Mouse (Mus musculus) neural tube, embryonic 15.5 days (tissue): Measurements from ENCODE around the gene Farp1. TPM values are rescaled to one million over a fixed set of nuclear protein-coding genes. Genes with fewer than 3 reads are reported as not detected.

Source experiments
- ATAC-seq: fragments of 200-750 bp; cut with Nextera tagmentation; 2 replicates; pipeline ENCODE4 v1.8.0; 2017; ENCODE audit warnings: mild to moderate bottlenecking, moderate TSS enrichment, moderate library complexity; ENCODE audit not compliant: low FRiP score
- H3K27ac ChIP-seq: fragments of 300-500 bp; sonication (generic); replicated peaks from 2 replicates; pipeline ENCODE4 v1.5.1; 2015; ENCODE audit warnings: mild to moderate bottlenecking, inconsistent platforms
- H3K27me3 ChIP-seq: fragments of 300-500 bp; sonication (generic); replicated peaks from 2 replicates; pipeline ENCODE4 v1.6.1; 2015; ENCODE audit warnings: inconsistent platforms
- H3K36me3 ChIP-seq: fragments of 300-500 bp; sonication (generic); 2 replicates; pipeline ENCODE4 v1.6.1; 2015; ENCODE audit warnings: inconsistent platforms
- H3K4me1 ChIP-seq: fragments of 300-500 bp; sonication (generic); 2 replicates; pipeline ENCODE4 v1.6.1; 2015; ENCODE audit warnings: inconsistent platforms
- H3K4me2 ChIP-seq: fragments of 300-500 bp; sonication (generic); 2 replicates; pipeline ENCODE4 v1.6.1; 2015; ENCODE audit warnings: inconsistent platforms, mild to moderate bottlenecking, moderate library complexity
- H3K4me3 ChIP-seq: fragments of 300-500 bp; sonication (generic); replicated peaks from 2 replicates; pipeline ENCODE4 v1.5.1; 2015; ENCODE audit warnings: mild to moderate bottlenecking, inconsistent platforms
- H3K9ac ChIP-seq: fragments of 300-500 bp; sonication (generic); replicated peaks from 2 replicates; pipeline ENCODE4 v1.6.1; 2015; ENCODE audit warnings: mild to moderate bottlenecking, inconsistent platforms
- H3K9me3 ChIP-seq: fragments of 300-500 bp; sonication (generic); replicated peaks from 2 replicates; pipeline ENCODE4 v1.6.1; 2016; ENCODE audit warnings: inconsistent platforms
- WGBS: fragments of 180-500 bp; shearing (Covaris S2); methylation state at CpG from one replicate; pipeline ENCODE4 v1.1.7; 2015; ENCODE audit warnings: mixed read lengths; 5-methylcytosine and 5-hydroxymethylcytosine counted together
- polyA plus RNA-seq: library from polyadenylated mRNA; unstranded; fragments of >200 nt; fragmentation: Nextera tagmentation; extraction: Ambion mirVana; gene quantifications from 2 replicates; pipeline ENCODE4 v1.2.1, GENCODE M21; 2015

The Farp1 gene
- polyA plus RNA-seq, 1 experiment from 2014 or later = 28.5 TPM

DNA sequence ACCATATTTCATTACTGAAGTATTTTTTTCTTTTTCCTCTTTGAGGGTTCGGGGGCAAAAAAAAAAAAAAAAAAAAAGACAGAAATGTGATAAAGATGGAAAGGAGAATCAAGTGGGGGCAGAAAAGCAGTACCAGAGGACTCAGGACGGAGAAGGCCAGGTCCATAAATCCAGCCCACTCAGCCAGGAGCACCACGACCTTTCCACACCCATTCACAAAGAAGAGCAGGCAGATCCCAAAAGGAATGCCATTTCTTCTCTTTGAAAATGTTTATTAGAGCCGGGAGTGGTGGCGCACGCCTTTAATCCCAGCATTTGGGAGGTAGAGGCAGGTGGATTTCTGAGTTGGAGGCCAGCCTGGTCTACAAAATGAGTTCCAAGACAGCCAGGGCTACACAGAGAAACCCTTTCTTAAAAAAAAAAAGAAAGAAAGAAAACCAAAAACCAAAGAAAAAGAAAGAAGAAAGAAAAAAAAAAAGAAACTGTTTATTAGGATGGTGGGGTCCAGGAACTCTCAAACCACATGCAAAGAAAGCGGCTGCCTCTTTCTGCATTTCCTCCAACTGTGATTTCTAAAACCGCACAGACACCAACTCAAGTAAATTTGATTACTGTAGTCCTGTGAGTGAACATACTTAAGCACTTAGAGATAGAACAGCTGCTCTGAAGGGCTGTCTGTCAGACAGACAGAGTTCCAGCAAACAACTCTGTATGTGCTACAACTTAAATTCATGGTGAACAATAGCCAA is 270.5 kb downstream of the Farp1 start:
- no peak for ATAC-seq
- Histone ChIP-seq H3K4me3 (no peak overlapping the region), H3K4me1 (0 out of 2 replicates have a peak, but pooled peaks cover 3% of the 10 kb centered on the region), H3K27me3 (no peaks in the 10 kb centered on the region), H3K36me3 (peaks cover 7% of the 10 kb centered on the region; the same call in 1 of the 2 replicates), H3K4me2 (no peak overlapping the region), H3K9me3 (no peaks in the 10 kb centered on the region), H3K27ac (no peak overlapping the region), H3K9ac (no peak overlapping the region)
- 50% methylated on average over 8 of the region's 8 CpGs for WGBS

DNA sequence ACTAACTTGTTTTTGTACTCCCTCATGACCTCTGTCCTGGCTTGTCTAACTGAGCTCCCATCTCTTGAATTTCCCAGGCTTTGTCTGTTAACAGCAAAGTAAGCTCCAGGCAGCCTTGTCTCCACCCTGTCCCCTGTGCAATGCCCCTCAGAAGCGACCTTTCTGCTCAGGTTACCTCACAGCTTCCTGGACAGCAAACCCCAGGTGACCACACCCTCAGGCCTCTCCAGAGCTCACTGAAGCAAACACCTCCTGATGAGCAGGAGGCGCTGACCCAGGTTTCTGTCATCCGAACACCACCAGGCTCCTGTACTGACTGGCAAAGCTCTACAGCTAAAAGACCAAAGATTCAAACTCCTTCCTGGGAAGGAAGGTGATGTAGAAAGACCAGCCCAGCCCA is 274.9 kb downstream of the Farp1 start:
- H3K27ac ChIP-seq = no peak overlapping the region
- WGBS = 85% methylated on average over 3 of the region's 3 CpGs
- H3K9me3 ChIP-seq = no peaks in the 10 kb centered on the region
- H3K4me2 ChIP-seq = no peak overlapping the region
- H3K4me3 ChIP-seq = no peak overlapping the region
- no peak overlapping the region for H3K9ac ChIP-seq
- no peaks in the 10 kb centered on the region for H3K27me3 ChIP-seq
- no peaks in the 10 kb centered on the region for H3K36me3 ChIP-seq
- no peak for ATAC-seq
- H3K4me1 ChIP-seq = peaks cover 6% of the 10 kb centered on the region

DNA sequence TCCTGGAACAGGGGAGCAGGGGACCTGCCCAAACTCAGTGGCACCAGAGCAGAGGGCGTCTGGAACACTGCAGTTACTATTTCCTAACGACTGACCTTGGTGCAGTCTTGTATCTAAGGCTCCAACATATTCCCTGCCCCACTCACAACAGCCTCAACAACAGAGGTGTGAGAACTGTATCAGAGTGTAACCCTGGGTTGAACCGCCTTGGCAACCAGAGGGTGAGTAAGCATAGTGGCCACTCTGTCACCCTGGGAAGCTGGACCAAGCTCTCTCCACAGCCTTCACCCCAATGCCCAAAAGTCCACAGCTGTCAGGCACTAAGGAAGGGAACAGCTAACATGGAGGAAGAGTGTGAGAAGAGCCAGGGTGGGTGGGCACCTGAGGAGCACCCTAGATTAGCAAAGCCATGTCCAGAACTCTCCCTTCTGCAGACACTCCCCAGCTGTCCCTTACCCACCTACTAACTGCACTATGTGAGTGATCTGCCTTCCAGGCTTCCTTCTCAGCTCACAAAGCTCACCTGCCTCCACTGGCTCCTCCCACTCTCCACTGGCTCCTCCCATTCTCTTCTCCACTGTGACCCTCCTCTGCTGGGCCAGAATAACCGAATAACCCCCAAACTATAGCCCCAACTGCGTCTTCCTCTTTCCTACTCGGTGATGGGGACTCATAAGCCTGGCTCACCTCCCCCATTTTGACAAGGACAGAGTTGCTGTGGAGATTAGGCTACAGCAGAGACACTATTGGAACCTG is 275.5 kb downstream of the Farp1 start:
- no peak for ATAC-seq

DNA sequence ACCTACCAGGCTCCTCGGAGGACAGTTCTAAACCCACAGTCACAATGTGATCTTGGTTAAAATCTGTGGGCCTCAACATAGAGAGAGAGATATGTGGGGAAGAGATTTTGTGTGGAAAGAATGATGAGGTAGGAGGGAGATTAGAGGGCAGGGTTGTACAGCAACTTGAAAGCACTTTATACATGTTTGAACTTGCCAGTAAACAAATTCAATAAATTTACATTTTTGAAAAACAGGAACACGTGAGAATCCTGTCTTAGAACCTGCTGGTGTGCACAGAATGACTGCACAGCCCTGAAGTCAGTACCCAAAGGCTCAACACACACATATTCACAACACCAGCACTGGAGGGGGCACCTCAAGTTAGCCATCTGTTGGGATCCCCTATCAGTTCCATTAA is 276.1 kb downstream of the Farp1 start:
- H3K4me1 ChIP-seq = peaks cover 18% of the 10 kb centered on the region
- H3K27ac ChIP-seq = no peak overlapping the region
- 89% methylated on average over 2 of the region's 2 CpGs for WGBS
- no peaks in the 10 kb centered on the region for H3K9me3 ChIP-seq
- no peak overlapping the region for H3K9ac ChIP-seq
- ATAC-seq = no peak
- H3K4me3 ChIP-seq = no peak overlapping the region
- H3K27me3 ChIP-seq = no peaks in the 10 kb centered on the region
- no peak overlapping the region for H3K4me2 ChIP-seq
- no peaks in the 10 kb centered on the region for H3K36me3 ChIP-seq

More for the DNA sequence above, 275.5 kb downstream of the Farp1 start:
- Histone ChIP-seq H3K4me1 (peaks cover 12% of the 10 kb centered on the region), H3K36me3 (no peaks in the 10 kb centered on the region), H3K9me3 (no peaks in the 10 kb centered on the region), H3K27ac (no peak overlapping the region), H3K9ac (no peak overlapping the region), H3K4me3 (no peak overlapping the region), H3K4me2 (no peak overlapping the region), H3K27me3 (no peaks in the 10 kb centered on the region)
- 85% methylated on average over 6 of the region's 6 CpGs for WGBS

DNA sequence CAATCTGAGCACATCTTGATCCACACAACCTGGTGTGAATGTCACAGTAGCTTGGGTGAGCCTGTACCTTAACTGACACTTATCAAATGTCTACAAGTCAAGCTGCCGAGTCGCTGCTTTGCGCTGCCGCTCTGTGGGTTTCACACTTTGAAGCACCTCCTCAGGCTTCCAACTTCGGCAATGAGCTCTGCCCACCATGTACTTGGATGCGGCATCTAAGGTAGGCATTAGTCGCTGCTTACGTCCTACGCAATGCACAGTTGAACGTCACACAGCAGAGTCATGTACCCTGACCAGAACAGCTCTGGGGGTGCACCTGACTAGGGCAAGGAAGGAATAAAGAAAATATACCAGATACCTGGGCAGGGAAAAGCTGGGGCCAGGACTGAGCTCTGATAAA is 278.3 kb downstream of the Farp1 start:
- Histone ChIP-seq H3K27ac (no peak overlapping the region), H3K36me3 (no peaks in the 10 kb centered on the region), H3K27me3 (no peaks in the 10 kb centered on the region), H3K4me3 (no peak overlapping the region), H3K4me2 (no peak overlapping the region), H3K4me1 (peaks cover 31% of the 10 kb centered on the region), H3K9ac (no peak overlapping the region), H3K9me3 (no peaks in the 10 kb centered on the region)
- no peak for ATAC-seq
- 95% methylated on average over 10 of the region's 10 CpGs for WGBS

DNA sequence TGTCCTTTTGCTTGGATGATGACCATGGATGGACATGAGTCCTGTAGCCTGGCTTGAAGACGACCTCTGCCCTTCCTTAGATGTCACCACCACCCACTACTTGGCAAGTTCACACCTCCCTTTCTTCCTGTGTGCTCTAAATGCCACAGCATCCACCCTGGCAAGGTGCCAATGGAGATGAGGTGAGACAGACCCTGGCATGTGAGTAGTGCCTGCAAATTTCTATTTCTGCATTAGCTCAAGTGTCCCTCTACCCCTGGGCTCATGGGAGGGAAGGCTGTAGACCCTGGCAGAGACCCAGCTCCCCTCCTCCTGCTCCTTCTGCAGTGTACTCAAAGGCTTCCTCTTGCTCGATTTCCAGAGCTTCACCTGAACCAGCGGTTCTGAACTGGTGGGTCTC is 279.9 kb downstream of the Farp1 start:
- H3K4me2 ChIP-seq = no peak overlapping the region
- peaks cover 31% of the 10 kb centered on the region for H3K4me1 ChIP-seq
- H3K9ac ChIP-seq = no peak overlapping the region
- ATAC-seq = no peak
- no peaks in the 10 kb centered on the region for H3K27me3 ChIP-seq
- H3K4me3 ChIP-seq = no peak overlapping the region
- no peaks in the 10 kb centered on the region for H3K36me3 ChIP-seq
- no peak overlapping the region for H3K27ac ChIP-seq
- 79% methylated on average over 3 of the region's 3 CpGs for WGBS
- H3K9me3 ChIP-seq = no peaks in the 10 kb centered on the region

DNA sequence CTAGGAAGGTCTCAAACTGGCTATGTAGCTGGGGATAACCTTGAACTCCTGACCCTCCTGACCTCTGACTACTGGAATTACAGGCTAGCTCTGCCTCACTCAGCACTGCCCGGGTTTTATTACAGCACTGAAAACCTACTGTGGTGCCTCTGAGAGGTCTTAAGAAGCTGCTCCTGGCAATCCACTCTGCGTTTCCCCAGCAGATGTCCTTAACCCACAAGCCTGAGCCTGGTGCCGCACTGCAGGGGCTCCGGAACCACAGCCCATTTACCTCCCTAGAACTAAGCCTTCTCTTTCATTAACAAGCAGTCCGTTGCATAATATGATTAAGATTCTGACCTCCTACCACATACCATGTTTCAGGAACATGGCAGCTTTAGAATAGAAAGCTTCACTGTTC is 281.1 kb downstream of the Farp1 start:
- Histone ChIP-seq H3K4me3 (no peak overlapping the region), H3K36me3 (no peaks in the 10 kb centered on the region), H3K9me3 (no peaks in the 10 kb centered on the region), H3K9ac (no peak overlapping the region), H3K27ac (no peak overlapping the region), H3K4me1 (peaks cover 31% of the 10 kb centered on the region), H3K27me3 (no peaks in the 10 kb centered on the region), H3K4me2 (no peak overlapping the region)
- no peak for ATAC-seq
- WGBS = 36% methylated on average over 5 of the region's 5 CpGs

DNA sequence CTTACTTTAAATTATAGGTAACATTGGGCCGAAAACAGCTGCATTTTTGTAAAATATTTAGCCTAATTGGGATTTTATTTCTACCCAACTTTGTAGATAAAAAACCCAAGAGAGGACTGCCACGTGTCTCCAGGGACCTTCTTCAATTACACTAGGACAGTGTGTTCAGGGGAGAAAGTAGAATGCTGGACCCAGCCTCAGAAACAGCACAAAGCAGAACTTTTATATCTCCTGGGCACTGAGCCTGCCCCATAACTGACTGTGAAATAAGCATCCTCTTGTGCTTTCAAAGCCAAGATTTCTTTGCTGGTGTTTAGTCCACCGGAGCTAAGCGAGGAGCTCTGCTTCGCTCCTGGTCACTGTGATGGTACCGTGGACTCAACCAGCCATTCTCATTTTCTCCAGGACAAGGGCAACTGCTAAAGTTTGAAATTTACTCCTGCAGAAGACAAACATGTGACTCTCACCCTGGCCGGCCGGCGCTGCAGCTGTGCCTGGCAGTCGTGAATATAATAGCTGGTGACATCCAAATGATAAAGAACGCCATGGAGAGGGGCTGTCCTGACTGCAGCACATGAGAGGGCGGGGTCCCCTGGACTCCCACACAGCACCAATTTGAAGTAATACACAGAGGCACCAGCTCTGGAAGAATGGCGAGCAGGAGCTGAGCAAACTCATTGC is 281.8 kb downstream of the Farp1 start:
- Histone ChIP-seq H3K4me3 (no peak overlapping the region), H3K27me3 (no peaks in the 10 kb centered on the region), H3K9me3 (no peaks in the 10 kb centered on the region), H3K4me2 (0 out of 2 replicates have a peak overlapping the region, but pooled peaks have one; percentile 1), H3K4me1 (peaks cover 31% of the 10 kb centered on the region), H3K36me3 (no peaks in the 10 kb centered on the region), H3K9ac (no peak overlapping the region), H3K27ac (0 out of 2 replicates have a peak overlapping the region, but pooled peaks have one; percentile 8)
- WGBS = 37% methylated on average over 13 of the region's 13 CpGs
- peak; percentile 38; the same call in 1 of the 2 replicates for ATAC-seq

DNA sequence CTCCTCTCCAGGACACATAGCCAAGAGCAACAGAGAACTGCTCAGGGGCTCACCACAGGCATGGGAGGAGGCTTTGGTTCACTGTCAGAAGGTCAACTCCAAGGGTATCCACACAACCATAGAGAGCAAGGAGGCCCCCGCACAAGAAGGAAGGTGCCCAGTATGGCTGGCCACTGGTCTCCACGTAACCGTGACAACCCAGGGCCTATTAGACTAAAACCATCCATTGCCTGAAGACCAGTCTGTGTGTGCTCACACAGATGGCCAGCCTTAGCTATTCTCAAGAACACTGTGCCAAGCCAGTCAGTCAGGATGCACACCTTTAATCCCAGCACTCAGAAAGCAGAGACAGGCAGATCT is 282.3 kb downstream of the Farp1 start:
- Histone ChIP-seq H3K9ac (no peak overlapping the region), H3K36me3 (no peaks in the 10 kb centered on the region), H3K9me3 (no peaks in the 10 kb centered on the region), H3K4me3 (no peak overlapping the region), H3K27ac (0 out of 2 replicates have a peak overlapping the region, but pooled peaks have one; percentile 8), H3K4me1 (peaks cover 33% of the 10 kb centered on the region), H3K4me2 (0 out of 2 replicates have a peak overlapping the region, but pooled peaks have one; percentile 1), H3K27me3 (no peaks in the 10 kb centered on the region)
- WGBS = 83% methylated on average over 3 of the region's 3 CpGs
- no peak; the same call in 1 of the 2 replicates for ATAC-seq

DNA sequence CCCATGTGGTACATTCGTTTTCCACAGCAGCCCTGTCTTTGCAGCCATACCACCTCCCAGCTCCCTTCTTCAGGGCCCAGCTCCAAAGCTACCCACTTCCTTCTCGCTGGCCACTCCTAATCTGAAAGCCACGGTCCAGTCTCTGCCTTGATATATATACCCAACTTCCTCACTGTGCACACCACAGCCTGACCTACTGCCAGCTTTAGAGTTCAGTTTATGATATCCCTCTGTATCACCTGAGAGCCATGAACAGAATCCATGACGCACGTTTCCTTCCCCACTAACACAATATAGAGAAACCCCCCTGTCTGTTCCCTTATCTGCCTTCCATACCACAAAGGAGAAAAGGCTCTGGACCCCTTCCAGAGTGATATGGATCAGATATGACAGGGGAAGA is 283.4 kb downstream of the Farp1 start:
- H3K27ac ChIP-seq = no peak overlapping the region
- no peak overlapping the region for H3K4me2 ChIP-seq
- H3K4me1 ChIP-seq = peaks cover 33% of the 10 kb centered on the region
- H3K9ac ChIP-seq = no peak overlapping the region
- WGBS = 84% methylated on average over 5 of the region's 5 CpGs
- H3K4me3 ChIP-seq = no peak overlapping the region
- H3K27me3 ChIP-seq = no peaks in the 10 kb centered on the region
- no peaks in the 10 kb centered on the region for H3K36me3 ChIP-seq
- no peaks in the 10 kb centered on the region for H3K9me3 ChIP-seq
- no peak for ATAC-seq

DNA sequence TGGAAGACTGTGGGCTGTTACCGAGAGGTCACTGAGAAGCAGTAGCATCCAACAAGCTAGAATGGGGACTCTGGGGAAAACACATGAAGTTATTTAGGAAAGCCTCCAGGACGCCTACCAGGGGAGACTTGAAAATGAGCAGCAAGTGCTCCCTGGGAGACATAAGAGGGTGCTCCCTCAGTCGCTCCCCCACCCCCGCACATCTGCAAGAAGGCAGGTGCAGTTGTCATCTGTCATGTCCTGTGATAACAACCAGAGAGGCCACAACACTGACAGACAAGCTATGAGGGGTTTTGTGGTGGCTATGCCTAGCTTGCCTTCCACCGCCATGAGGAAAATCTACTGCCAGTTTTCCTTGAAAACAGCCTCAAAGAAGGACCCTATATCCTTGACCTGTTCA is 287.1 kb downstream of the Farp1 start:
- Histone ChIP-seq H3K4me2 (no peak overlapping the region), H3K27ac (no peak overlapping the region), H3K9me3 (no peaks in the 10 kb centered on the region), H3K9ac (no peak overlapping the region), H3K27me3 (no peaks in the 10 kb centered on the region), H3K4me1 (peaks cover 13% of the 10 kb centered on the region), H3K4me3 (no peak overlapping the region), H3K36me3 (no peaks in the 10 kb centered on the region)
- WGBS = 88% methylated on average over 5 of the region's 5 CpGs
- no peak for ATAC-seq
